Mouse (Mus musculus) stomach, embryonic 14.5 days (tissue): ENCODE data around the gene Rbm12b1. TPM values are rescaled to one million over a fixed set of nuclear protein-coding genes. Genes with fewer than 3 reads are reported as not detected.
"Not testable (repeated sequence)": the region's sequence is repeated elsewhere in the genome, so short reads cannot be mapped to it uniquely, and the experiment has no call there.

ENCODE experiments used
- ATAC-seq: fragments of 200-750 bp; cut with Nextera tagmentation; 2 replicates; pipeline ENCODE4 v1.8.0; 2017; ENCODE audit warnings: low read depth, moderate TSS enrichment; ENCODE audit not compliant: insufficient number of reproducible peaks, insufficient read depth, low FRiP score
- H3K27ac ChIP-seq: fragments of 300-500 bp; sonication (generic); 2 replicates; pipeline ENCODE4 v1.5.1; 2014; ENCODE audit warnings: mild to moderate bottlenecking, low read length, moderate library complexity, mixed read lengths
- H3K27me3 ChIP-seq: fragments of 300-500 bp; sonication (generic); 2 replicates; pipeline ENCODE4 v1.6.1; 2014; ENCODE audit warnings: low read length, control low read depth, mixed read lengths; ENCODE audit not compliant: control insufficient read depth, insufficient read depth
- H3K36me3 ChIP-seq: fragments of 300-500 bp; sonication (generic); 2 replicates; pipeline ENCODE4 v1.6.1; 2014; ENCODE audit warnings: mild to moderate bottlenecking, control low read depth, low read length, moderate library complexity, mixed read lengths; ENCODE audit not compliant: control insufficient read depth, insufficient read depth
- H3K4me1 ChIP-seq: fragments of 300-500 bp; sonication (generic); 2 replicates; pipeline ENCODE4 v1.6.1; 2014; ENCODE audit warnings: low read length, control low read depth, mixed read lengths; ENCODE audit not compliant: control insufficient read depth, insufficient read depth
- H3K4me2 ChIP-seq: fragments of 300-500 bp; sonication (generic); replicated peaks from 2 replicates; pipeline ENCODE4 v1.6.1; 2014; ENCODE audit warnings: low read depth, low read length, control low read depth
- H3K4me3 ChIP-seq: fragments of 300-500 bp; sonication (generic); 2 replicates; pipeline ENCODE4 v1.5.1; 2014; ENCODE audit warnings: low read depth, low read length, control low read depth
- H3K9ac ChIP-seq: fragments of 300-500 bp; sonication (generic); replicated peaks from 2 replicates; pipeline ENCODE4 v1.6.1; 2014; ENCODE audit warnings: low read depth, mild to moderate bottlenecking, control low read depth, low read length, moderate library complexity, mixed read lengths
- H3K9me3 ChIP-seq: fragments of 300-500 bp; sonication (generic); 2 replicates; pipeline ENCODE4 v1.6.1; 2016; ENCODE audit warnings: low read depth, low read length, control low read depth; ENCODE audit not compliant: control insufficient read depth
- WGBS: fragments of 180-500 bp; shearing (Covaris S2); extraction: QIAGEN DNeasy Blood & Tissue Kit; methylation state at CpG from one replicate; pipeline ENCODE4 v1.1.7; 2014; 5-methylcytosine and 5-hydroxymethylcytosine counted together
- polyA plus RNA-seq: library from polyadenylated mRNA; unstranded; fragments of >200 nt; fragmentation: Nextera tagmentation; extraction: Ambion mirVana; gene quantifications from 2 replicates; pipeline ENCODE4 v1.2.1, GENCODE M21; 2014

Gene Rbm12b1
- polyA plus RNA-seq = 5.4 and 7.8 TPM in 2 replicates

DNA sequence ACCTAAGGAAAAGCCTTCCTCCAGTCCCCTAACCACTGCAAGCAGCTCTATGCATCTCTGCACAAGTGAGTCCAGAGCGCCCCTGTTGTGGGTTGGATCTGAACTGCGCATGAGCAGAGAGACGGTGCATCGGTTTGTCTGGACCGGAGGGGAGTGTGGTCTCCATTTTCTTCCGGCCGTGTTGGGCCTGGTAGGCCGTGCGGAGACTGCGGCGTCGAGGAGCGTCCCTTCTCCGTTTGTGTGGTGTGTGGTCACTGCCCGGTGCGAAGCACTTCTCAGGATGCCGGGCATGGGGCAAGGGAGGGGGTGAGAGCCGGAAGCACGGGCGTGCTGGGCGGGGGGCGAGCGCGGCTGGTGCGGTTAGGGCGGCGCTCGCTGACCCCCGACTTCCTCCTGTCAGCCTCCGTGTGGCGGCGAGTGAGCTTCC, at the start of gene Rbm12b1:
TSS of gene Rbm12b1 (plus strand) at position 124 of the 427 bp plus-strand sequence.
- not testable (repeated sequence) for H3K27me3 ChIP-seq, H3K36me3 ChIP-seq, H3K9me3 ChIP-seq, H3K27ac ChIP-seq, H3K9ac ChIP-seq, H3K4me1 ChIP-seq
- WGBS = 2% methylated on average over 17 of the region's 32 CpGs
- H3K4me3 ChIP-seq = peak within 1 kb of the TSS; percentile 31
- peak within 1 kb of the TSS; percentile 34 for H3K4me2 ChIP-seq
- peak; percentile 99 for ATAC-seq

DNA sequence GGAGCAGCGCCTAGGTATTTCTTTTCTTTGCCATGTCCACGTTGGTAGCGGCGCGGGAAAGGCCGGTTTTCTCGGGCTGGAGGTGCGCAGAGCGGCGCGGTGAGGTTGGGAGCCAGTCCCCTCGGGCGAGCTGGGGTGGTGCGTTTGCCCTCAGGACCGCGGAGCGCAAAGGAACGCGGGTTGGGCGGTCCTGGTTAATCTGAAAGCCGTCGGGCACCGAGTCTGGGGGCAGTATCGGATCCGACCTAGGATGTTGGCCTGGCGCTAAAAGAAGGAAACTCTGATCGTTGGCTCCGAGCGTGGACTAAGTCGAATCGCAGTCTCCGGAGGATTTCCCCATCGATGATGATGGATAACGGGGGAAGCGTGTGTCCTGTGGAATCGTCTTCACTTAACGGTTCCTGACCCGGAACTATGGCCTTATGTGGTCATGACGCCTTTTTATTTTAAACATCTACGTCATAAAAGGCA, 563 bp downstream of the Rbm12b1 start:
- Histone ChIP-seq H3K4me2 (peak overlapping the region; percentile 34), H3K4me3 (peak overlapping the region; percentile 29; the same call in 1 of the 2 replicates)
- H3K36me3 ChIP-seq, H3K9ac ChIP-seq, H3K4me1 ChIP-seq, H3K9me3 ChIP-seq, H3K27me3 ChIP-seq, H3K27ac ChIP-seq: not testable (repeated sequence)
- ATAC-seq = peak; percentile 84
- WGBS = 9% methylated on average over 20 of the region's 40 CpGs

DNA sequence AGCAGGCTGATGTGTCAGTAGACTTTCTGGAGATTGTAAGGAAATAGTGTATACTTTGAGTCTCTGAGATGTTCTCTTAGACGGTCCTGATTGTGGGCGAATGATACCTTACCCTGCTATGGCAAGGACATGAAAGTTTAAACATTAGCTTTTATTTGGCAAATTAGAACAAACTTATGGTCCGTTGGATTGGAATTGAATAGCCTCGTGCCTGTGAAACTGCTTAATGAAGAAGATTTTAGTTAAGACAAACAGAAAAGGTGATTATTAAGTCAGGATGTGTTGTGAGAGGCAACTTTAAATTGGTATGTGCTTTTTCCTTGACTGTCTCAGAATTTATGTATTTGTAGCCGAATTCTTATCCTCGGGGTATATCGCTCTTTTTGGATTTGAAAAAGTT, 1.5 kb downstream of the Rbm12b1 start:
- H3K36me3 ChIP-seq, H3K27me3 ChIP-seq, H3K9ac ChIP-seq, H3K9me3 ChIP-seq, ATAC-seq, H3K4me2 ChIP-seq, H3K4me3 ChIP-seq, H3K27ac ChIP-seq, H3K4me1 ChIP-seq: not testable (repeated sequence)
- 90% methylated on average over 5 of the region's 7 CpGs for WGBS

DNA sequence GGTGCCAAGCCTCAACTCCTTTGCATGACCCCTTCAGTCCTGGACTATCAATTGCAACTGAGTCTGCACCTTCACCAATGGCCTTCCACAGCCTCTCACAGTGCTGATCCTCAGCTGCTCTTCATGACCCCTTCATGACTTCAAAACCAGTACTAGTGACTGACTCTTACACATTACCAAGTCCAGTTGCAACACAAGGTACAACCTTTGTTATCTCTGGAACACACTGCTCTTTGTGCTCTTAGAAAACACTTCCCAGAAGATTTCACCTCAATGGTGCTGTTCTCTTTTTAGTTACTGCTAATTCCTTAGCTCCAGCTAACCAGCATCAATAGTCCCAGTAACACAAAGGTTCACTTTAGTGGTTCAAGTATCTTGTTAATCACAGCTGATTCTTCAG, 7.6 kb downstream of the Rbm12b1 start:
- H3K4me1 ChIP-seq = no peaks in the 10 kb centered on the region

DNA sequence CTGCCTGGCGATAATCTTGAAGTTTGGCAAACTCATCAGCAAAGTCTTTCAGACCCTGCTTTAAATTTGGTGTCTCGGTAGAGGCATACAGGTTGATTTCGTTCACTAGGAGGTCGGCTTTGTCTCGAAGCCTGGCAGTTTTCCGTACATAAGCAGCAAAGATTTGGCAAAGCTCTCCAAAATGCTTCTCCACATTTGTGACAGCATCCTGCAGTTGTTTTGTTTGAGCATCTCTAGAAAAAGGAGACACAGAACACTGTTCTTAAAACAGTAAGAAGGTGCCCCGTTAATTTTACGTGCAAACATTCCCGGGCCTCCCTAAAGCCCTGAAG, 30.9 kb downstream of the Rbm12b1 start:
- 8% methylated on average over 9 of the region's 9 CpGs for WGBS
- H3K4me1 ChIP-seq = peaks cover 8% of the 10 kb centered on the region; the same call in 1 of the 2 replicates

More for the DNA sequence above, 7.6 kb downstream of the Rbm12b1 start:
- H3K27ac ChIP-seq = no peak overlapping the region
- no peaks in the 10 kb centered on the region for H3K27me3 ChIP-seq
- H3K4me2 ChIP-seq = no peak overlapping the region
- no peak for ATAC-seq
- no peaks in the 10 kb centered on the region for H3K9me3 ChIP-seq
- H3K4me3 ChIP-seq = no peak overlapping the region
- no peak overlapping the region for H3K9ac ChIP-seq
- H3K36me3 ChIP-seq = peaks cover 6% of the 10 kb centered on the region; the same call in 1 of the 2 replicates

DNA sequence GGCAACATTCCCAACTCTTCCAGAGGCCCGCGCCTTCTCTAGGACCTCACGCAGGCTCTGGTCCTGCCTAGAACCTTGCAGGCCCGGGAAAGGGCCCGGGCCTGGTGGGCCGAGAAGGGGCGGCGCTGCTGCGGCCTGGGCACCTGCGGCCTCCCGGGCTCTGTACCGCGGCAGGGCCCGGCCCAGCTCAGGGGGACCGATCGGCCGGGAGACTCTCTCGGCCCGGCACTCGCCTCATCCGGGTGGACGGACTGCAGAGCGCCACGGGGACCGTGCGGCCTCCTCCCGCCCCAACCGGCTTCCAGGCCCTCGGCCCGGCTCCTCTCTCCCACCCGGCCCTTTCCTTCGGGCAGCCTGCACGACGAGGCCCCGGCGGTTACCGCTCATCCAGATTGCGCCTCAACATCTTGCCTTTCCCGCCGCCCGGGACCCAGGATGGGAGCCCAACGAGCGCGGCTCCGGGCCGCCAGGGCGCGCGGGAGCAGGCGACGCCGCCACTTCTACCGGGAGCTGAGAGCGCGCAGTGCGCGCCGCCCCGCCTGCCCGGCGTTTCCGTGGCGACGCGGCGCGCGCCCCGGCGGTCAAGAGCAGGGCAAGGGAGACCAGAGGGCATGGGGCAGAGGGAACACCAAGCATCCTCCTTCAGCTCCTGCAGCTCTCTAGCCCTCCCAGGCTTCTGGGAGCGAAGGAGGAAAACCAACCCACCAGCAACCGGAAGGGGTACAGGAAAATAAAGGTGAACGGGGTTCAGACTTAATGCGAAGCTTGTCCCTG, 31.4 kb downstream of the Rbm12b1 start, which contains the start of gene Fam92a:
TSS of gene Fam92a (minus strand) at position 698 of the 774 bp plus-strand sequence.
- ATAC-seq = peak; percentile 90
- Histone ChIP-seq H3K4me2 (peak within 1 kb of the TSS; percentile 69), H3K9me3 (no peaks in the 10 kb centered on the region), H3K27ac (peak within 1 kb of the TSS; percentile 91), H3K27me3 (no peaks in the 10 kb centered on the region), H3K4me1 (peaks cover 8% of the 10 kb centered on the region; the same call in 1 of the 2 replicates), H3K9ac (peak within 1 kb of the TSS; percentile 99), H3K4me3 (peak within 1 kb of the TSS; percentile 82), H3K36me3 (peaks cover 7% of the 10 kb centered on the region)
- WGBS = under 1% methylated on average over 74 of the region's 74 CpGs

More for the DNA sequence above, 30.9 kb downstream of the Rbm12b1 start:
- H3K9me3 ChIP-seq = no peaks in the 10 kb centered on the region
- H3K9ac ChIP-seq = peak overlapping the region; percentile 99
- H3K4me2 ChIP-seq = peak overlapping the region; percentile 69
- ATAC-seq = no peak
- peak overlapping the region; percentile 82 for H3K4me3 ChIP-seq
- peaks cover 12% of the 10 kb centered on the region for H3K36me3 ChIP-seq
- peak overlapping the region; percentile 91 for H3K27ac ChIP-seq
- no peaks in the 10 kb centered on the region for H3K27me3 ChIP-seq

DNA sequence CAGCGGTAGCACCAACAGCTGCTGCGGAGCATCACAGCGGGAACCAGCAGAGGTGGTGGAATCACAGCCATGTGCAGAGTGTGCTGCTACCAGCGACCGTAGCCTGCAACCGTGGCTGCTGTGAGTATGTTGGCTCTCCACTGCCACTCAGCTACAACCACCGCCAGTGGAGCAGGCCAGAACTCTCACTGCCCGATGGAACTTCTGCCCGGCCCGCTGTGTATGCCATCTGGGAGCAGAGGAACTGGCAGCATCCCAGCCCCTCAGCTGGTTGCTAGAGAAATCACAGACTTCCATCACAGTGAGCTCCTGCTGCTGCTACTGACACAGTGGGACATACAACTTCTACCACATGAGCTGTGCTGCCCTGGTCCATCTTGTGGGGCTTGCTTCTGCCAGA, 38.9 kb downstream of the Rbm12b1 start:
- Histone ChIP-seq H3K4me1 (no peaks in the 10 kb centered on the region), H3K4me3 (no peak overlapping the region), H3K27me3 (no peaks in the 10 kb centered on the region), H3K4me2 (no peak overlapping the region), H3K9ac (no peak overlapping the region), H3K36me3 (no peaks in the 10 kb centered on the region), H3K9me3 (no peaks in the 10 kb centered on the region), H3K27ac (no peak overlapping the region)
- no peak for ATAC-seq
- WGBS = 84% methylated on average over 10 of the region's 10 CpGs
